Mouse (Mus musculus) forebrain, embryonic 13.5 days (tissue): ENCODE data around the gene Josd1. TPM values are rescaled to one million over a fixed set of nuclear protein-coding genes. Genes with fewer than 3 reads are reported as not detected.

Experiments
- ATAC-seq: fragments of 200-750 bp; cut with Nextera tagmentation; 2 replicates; pipeline ENCODE4 v1.8.0; 2017
- H3K27ac ChIP-seq: fragments of 300-500 bp; sonication (generic); 2 replicates; pipeline ENCODE4 v1.5.1; 2015; ENCODE audit warnings: inconsistent platforms, mild to moderate bottlenecking, moderate library complexity
- H3K27me3 ChIP-seq: fragments of 300-500 bp; sonication (generic); 2 replicates; pipeline ENCODE4 v1.6.1; 2015; ENCODE audit warnings: mild to moderate bottlenecking, inconsistent platforms
- H3K36me3 ChIP-seq: fragments of 300-500 bp; sonication (generic); 2 replicates; pipeline ENCODE4 v1.6.1; 2015; ENCODE audit warnings: mild to moderate bottlenecking, inconsistent platforms; ENCODE audit not compliant: poor library complexity, severe bottlenecking
- H3K4me1 ChIP-seq: fragments of 300-500 bp; sonication (generic); 2 replicates; pipeline ENCODE4 v1.6.1; 2015; ENCODE audit warnings: inconsistent platforms
- H3K4me2 ChIP-seq: fragments of 300-500 bp; sonication (generic); 2 replicates; pipeline ENCODE4 v1.6.1; 2015; ENCODE audit warnings: inconsistent platforms, mild to moderate bottlenecking, moderate library complexity
- H3K4me3 ChIP-seq: fragments of 300-500 bp; sonication (generic); 2 replicates; pipeline ENCODE4 v1.5.1; 2015; ENCODE audit warnings: mild to moderate bottlenecking, inconsistent platforms
- H3K9ac ChIP-seq: fragments of 300-500 bp; sonication (generic); 2 replicates; pipeline ENCODE4 v1.6.1; 2015; ENCODE audit warnings: mild to moderate bottlenecking, inconsistent platforms
- H3K9me3 ChIP-seq: fragments of 300-500 bp; sonication (generic); replicated peaks from 2 replicates; pipeline ENCODE4 v1.6.1; 2016; ENCODE audit warnings: inconsistent platforms
- WGBS: fragments of 180-500 bp; shearing (Covaris S2); methylation state at CpG from one replicate; pipeline ENCODE4 v1.1.7; 2015; 5-methylcytosine and 5-hydroxymethylcytosine counted together
- polyA plus RNA-seq: library from polyadenylated mRNA; unstranded; fragments of >200 nt; fragmentation: Nextera tagmentation; extraction: Ambion mirVana; gene quantifications from 2 replicates; pipeline ENCODE4 v1.2.1, GENCODE M21; 2015

Josd1 gene
- polyA plus RNA-seq, 1 experiment from 2014 or later: 17.9 TPM

GRCm38 (mm10) chr15:79648130-79648529 is 39.6 kb downstream of the Josd1 start:
- no peak for ATAC-seq
- H3K4me1 ChIP-seq: no peaks in the 10 kb centered on the region
- 92% methylated on average over 12 of the region's 12 CpGs for WGBS
- no peaks in the 10 kb centered on the region for H3K9me3 ChIP-seq
- no peaks in the 10 kb centered on the region for H3K27me3 ChIP-seq
- no peak overlapping the region for H3K9ac ChIP-seq
- H3K27ac ChIP-seq: no peak overlapping the region
- peaks cover 62% of the 10 kb centered on the region for H3K36me3 ChIP-seq
- H3K4me3 ChIP-seq: no peak overlapping the region
- no peak overlapping the region for H3K4me2 ChIP-seq

GRCm38 (mm10) chr15:79645483-79645882 is 42.2 kb downstream of the Josd1 start:
- H3K27ac ChIP-seq: no peak overlapping the region
- peaks cover 77% of the 10 kb centered on the region for H3K36me3 ChIP-seq
- 86% methylated on average over 2 of the region's 2 CpGs for WGBS
- H3K4me1 ChIP-seq: no peaks in the 10 kb centered on the region
- H3K9ac ChIP-seq: no peak overlapping the region
- H3K27me3 ChIP-seq: no peaks in the 10 kb centered on the region
- no peak overlapping the region for H3K4me3 ChIP-seq
- no peak for ATAC-seq
- H3K4me2 ChIP-seq: no peak overlapping the region
- H3K9me3 ChIP-seq: no peaks in the 10 kb centered on the region

DNA sequence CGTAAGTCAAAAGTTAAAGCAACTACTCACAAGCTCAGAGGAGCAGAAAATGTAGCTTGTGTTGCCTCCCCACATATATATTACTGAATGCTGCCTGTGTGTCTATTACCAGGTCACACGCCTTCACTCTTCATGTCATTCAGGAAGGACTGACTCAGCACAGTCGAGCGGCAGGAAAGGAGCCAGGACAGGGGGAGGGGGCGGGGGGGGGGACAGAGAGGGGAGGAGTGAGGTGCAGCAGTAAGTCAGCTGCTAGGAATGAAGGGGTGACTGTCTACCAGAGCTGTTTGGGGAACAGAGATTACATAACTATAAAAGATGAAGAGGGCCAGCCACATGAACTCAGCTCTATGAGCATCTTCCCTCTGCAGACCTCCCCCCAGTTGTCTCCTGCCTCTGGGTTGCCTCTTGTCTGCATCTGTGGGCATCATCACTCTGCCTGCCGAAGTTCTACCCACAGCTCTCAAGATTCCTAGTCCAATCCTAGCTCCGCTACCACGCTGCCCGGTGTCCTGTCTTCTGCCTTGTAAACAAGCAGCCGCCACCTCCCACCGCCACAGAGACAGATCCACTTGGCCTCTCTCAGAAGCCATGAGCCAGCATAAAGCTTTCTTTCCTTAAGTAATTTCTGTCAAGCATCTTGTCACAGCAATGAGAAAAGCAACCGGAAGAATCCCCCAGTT is 46.4 kb downstream of the Josd1 start:
- 86% methylated on average over 11 of the region's 12 CpGs for WGBS
- H3K36me3 ChIP-seq: peaks cover 79% of the 10 kb centered on the region
- no peak for ATAC-seq

GRCm38 (mm10) chr15:79630471-79630870 is 57.2 kb downstream of the Josd1 start:
- no peaks in the 10 kb centered on the region for H3K27me3 ChIP-seq
- H3K27ac ChIP-seq: no peak overlapping the region
- 81% methylated on average over 2 of the region's 2 CpGs for WGBS
- no peaks in the 10 kb centered on the region for H3K9me3 ChIP-seq
- no peak overlapping the region for H3K4me2 ChIP-seq
- H3K4me1 ChIP-seq: no peaks in the 10 kb centered on the region
- no peak overlapping the region for H3K9ac ChIP-seq
- ATAC-seq: no peak
- H3K4me3 ChIP-seq: no peak overlapping the region
- peaks cover 95% of the 10 kb centered on the region for H3K36me3 ChIP-seq

More for the DNA sequence above, 46.4 kb downstream of the Josd1 start:
- H3K27ac ChIP-seq: no peak overlapping the region
- no peak overlapping the region for H3K4me2 ChIP-seq
- no peaks in the 10 kb centered on the region for H3K4me1 ChIP-seq
- no peaks in the 10 kb centered on the region for H3K27me3 ChIP-seq
- H3K4me3 ChIP-seq: no peak overlapping the region
- H3K9ac ChIP-seq: no peak overlapping the region
- H3K9me3 ChIP-seq: no peaks in the 10 kb centered on the region

Other genes starting within 250 kb of the Josd1 start
- 200 and 208 TPM in 2 replicates for gene Csnk1e, start 232.4 kb downstream of the Josd1 start, polyA plus RNA-seq
- gene Kcnj4, start 182.7 kb downstream of the Josd1 start, polyA plus RNA-seq: not detected in 2 replicates
- gene Kdelr3, start 171.5 kb downstream of the Josd1 start, polyA plus RNA-seq: 5.1 and 6.4 TPM in 2 replicates
- 61.5 and 66.8 TPM in 2 replicates for gene Ddx17, start 141.2 kb downstream of the Josd1 start, polyA plus RNA-seq
- 1.4 and 1.5 TPM in 2 replicates for gene Dmc1, start 82.8 kb downstream of the Josd1 start, polyA plus RNA-seq
- 5.8 and 6.3 TPM in 2 replicates for gene Fam227a, start 29.0 kb downstream of the Josd1 start, polyA plus RNA-seq
- gene Cby1, start 28.7 kb downstream of the Josd1 start, polyA plus RNA-seq: 103 and 109 TPM in 2 replicates
- 288 TPM in 2 replicates for gene Tomm22, start 17.1 kb downstream of the Josd1 start, polyA plus RNA-seq
- 47.2 and 50.9 TPM in 2 replicates for gene Gtpbp1, start 2.9 kb upstream of the Josd1 start, polyA plus RNA-seq
- gene Sun2, start 54.6 kb upstream of the Josd1 start, polyA plus RNA-seq: 8.1 and 8.4 TPM in 2 replicates
- gene Dnal4, start 89.9 kb upstream of the Josd1 start, polyA plus RNA-seq: 90.6 and 94.0 TPM in 2 replicates
- 7.9 and 8.3 TPM in 2 replicates for gene Nptxr, start 116.8 kb upstream of the Josd1 start, polyA plus RNA-seq
- not detected in 2 replicates for gene Npcd, start 146.3 kb upstream of the Josd1 start, polyA plus RNA-seq
- gene Cbx6, start 146.8 kb upstream of the Josd1 start, polyA plus RNA-seq: 39.0 and 43.8 TPM in 2 replicates
- 5.8 and 6.6 TPM in 2 replicates for gene Apobec3, start 203.7 kb upstream of the Josd1 start, polyA plus RNA-seq